Mouse (Mus musculus) ES-E14 (cell line): ENCODE measurements around the gene Cacna1d. TPM values are rescaled to one million over a fixed set of nuclear protein-coding genes. Genes with fewer than 3 reads are reported as not detected.

Experiments
- DNase-seq: peaks from one replicate; pipeline ENCODE4 v3.0.0-alpha.2; 2013; ENCODE audit warnings: low read depth, low spot score
- H3K27ac ChIP-seq: 2 replicates; pipeline ENCODE4 v1.5.1; 2012; ENCODE audit warnings: low read depth, mild to moderate bottlenecking, low read length, moderate library complexity, mixed read lengths; ENCODE audit not compliant: poor library complexity, insufficient read depth, severe bottlenecking
- H3K36me3 ChIP-seq: 2 replicates; pipeline ENCODE4 v1.6.1; 2012; ENCODE audit warnings: mild to moderate bottlenecking, low read length, moderate library complexity, mixed read lengths; ENCODE audit not compliant: control insufficient read depth, poor library complexity, insufficient read depth, severe bottlenecking
- H3K4me1 ChIP-seq, 2 experiments: fragments of 150-350 bp in 1 of 2; sonication (generic) in 1 of 2; 2 replicates each; pipeline ENCODE4 v1.6.1; 2012; ENCODE audit warnings: low read length in 2 of 2, mild to moderate bottlenecking in 1 of 2, mixed read lengths in 1 of 2; ENCODE audit not compliant: control insufficient read depth in 2 of 2, insufficient read depth in 2 of 2, poor library complexity in 1 of 2
- H3K4me3 ChIP-seq, 2 experiments: fragments of 150-350 bp in 1 of 2; sonication (generic) in 1 of 2; 2 replicates each; pipeline ENCODE4 v1.5.1; 2012; ENCODE audit warnings: low read length in 2 of 2, low read depth in 1 of 2, mild to moderate bottlenecking in 1 of 2, mixed read lengths in 1 of 2; ENCODE audit not compliant: insufficient read depth in 1 of 2, poor library complexity in 1 of 2, severe bottlenecking in 1 of 2
- H3K9ac ChIP-seq: 2 replicates; pipeline ENCODE4 v1.6.1; 2012; ENCODE audit warnings: low read depth, mild to moderate bottlenecking, low read length, mixed read lengths; ENCODE audit not compliant: poor library complexity, insufficient read depth, severe bottlenecking
- H3K9me3 ChIP-seq: fragments of 150-350 bp; sonication (generic); 2 replicates; pipeline ENCODE4 v1.6.1; 2012; ENCODE audit warnings: low read depth, mild to moderate bottlenecking, low read length; ENCODE audit not compliant: control insufficient read depth, insufficient read depth
- CHD2 ChIP-seq: IDR thresholded peaks from 2 replicates; pipeline ENCODE4 v1.6.1; 2014; ENCODE audit warnings: mild to moderate bottlenecking, low read depth, low read length, inconsistent platforms
- HCFC1 ChIP-seq: IDR thresholded peaks from 2 replicates; pipeline ENCODE4 v1.6.1; 2012; ENCODE audit warnings: low read length, inconsistent platforms, borderline replicate concordance; ENCODE audit not compliant: insufficient read depth
- MAFK ChIP-seq: IDR thresholded peaks from 2 replicates; pipeline ENCODE4 v1.6.1; 2014; ENCODE audit warnings: mild to moderate bottlenecking, low read depth, low read length, inconsistent platforms; ENCODE audit not compliant: insufficient read depth
- ZC3H11A ChIP-seq: IDR thresholded peaks from 2 replicates; pipeline ENCODE4 v1.6.1; 2012; ENCODE audit warnings: low read depth, mild to moderate bottlenecking, inconsistent platforms, low read length, borderline replicate concordance
- ZNF384 ChIP-seq: IDR thresholded peaks from 2 replicates; pipeline ENCODE4 v1.6.1; 2012; ENCODE audit warnings: low read depth, low read length, inconsistent platforms
- in situ Hi-C, 2 experiments: fragments of 600-800 bp; cut with MboI; formaldehyde crosslinking; loops; one replicate each; pipeline ENCODE4 v1.15.1; 2025; ENCODE audit warnings: low sequenced_read_pairs in 2 of 2, inconsistent platforms in 1 of 2; ENCODE audit not compliant: unreplicated experiment in 2 of 2
- total RNA-seq: library from RNA; depleted of rRNA; stranded (reverse); fragments of 300-350 nt; gene quantifications from 2 replicates; pipeline ENCODE4 v1.2.3, GENCODE M21; 2012

Cacna1d gene
- total RNA-seq, 1 experiment = 0.36 TPM

DNA sequence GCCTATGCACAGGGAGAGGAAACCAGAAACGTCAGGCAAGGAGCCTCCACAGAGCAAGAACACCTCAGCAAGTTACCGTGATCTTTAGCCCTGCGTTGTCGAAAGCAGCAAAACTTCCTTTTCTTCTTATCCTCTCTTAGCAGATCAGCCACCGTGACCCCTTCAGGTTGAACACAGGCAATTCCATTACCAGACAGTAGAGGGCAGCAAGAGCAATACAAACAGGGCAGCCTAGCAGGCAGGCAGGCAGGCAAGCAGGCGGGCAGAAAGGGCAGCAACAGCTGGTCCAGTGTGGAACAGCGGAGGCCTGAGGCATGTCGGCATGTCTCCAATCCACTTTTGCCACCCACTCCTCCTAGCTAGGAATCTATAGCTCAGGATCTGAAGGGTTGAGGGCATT lies 354.3 kb downstream of the Cacna1d start:
- H3K4me1 ChIP-seq = peaks cover 0 to 2% of the 10 kb centered on the region in 2 experiments; a peak in 1 of 4 replicates
- H3K36me3 ChIP-seq = no peaks in the 10 kb centered on the region
- peak; percentile 68 for DNase-seq
- no peaks in the 10 kb centered on the region for H3K9me3 ChIP-seq
- H3K27ac ChIP-seq = no peak overlapping the region
- TF ChIP-seq MAFK (no peak), HCFC1 (no peak), ZC3H11A (peak; percentile 84), ZNF384 (no peak)
- in situ Hi-C loops = loop anchor here (25.0 kb wide), 2 partner anchors 325 to 350 kb away; partner anchors contain the start of genes Cacna1d (in 1 of the 2) and Dcp1a (in 1 of the 2)
- H3K4me3 ChIP-seq = no peak overlapping the region
- no peak overlapping the region for H3K9ac ChIP-seq

DNA sequence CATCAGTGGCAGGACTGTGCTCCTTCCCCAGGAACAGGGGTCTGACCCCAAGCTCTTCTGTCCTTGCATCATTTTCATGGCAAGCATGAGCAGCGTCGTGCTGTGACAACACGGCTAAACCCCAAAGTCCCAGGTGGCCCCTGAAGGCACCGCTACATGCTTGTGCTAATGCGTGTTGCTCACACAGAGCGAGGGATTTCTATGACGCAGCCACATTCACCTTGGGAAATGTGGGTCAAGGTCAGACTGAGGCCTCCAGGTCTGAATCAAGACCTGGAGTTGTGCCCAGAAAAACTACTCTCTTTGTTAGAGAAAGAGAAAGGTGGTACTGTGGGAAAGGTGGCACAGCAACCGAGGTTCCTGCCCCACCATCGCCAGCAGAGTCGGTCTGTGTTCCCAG lies 355.9 kb downstream of the Cacna1d start:
- in situ Hi-C loops = loop anchor here (25.0 kb wide), 2 partner anchors 327 to 352 kb away; partner anchors contain the start of genes Cacna1d (in 1 of the 2) and Dcp1a (in 1 of the 2)

DNA sequence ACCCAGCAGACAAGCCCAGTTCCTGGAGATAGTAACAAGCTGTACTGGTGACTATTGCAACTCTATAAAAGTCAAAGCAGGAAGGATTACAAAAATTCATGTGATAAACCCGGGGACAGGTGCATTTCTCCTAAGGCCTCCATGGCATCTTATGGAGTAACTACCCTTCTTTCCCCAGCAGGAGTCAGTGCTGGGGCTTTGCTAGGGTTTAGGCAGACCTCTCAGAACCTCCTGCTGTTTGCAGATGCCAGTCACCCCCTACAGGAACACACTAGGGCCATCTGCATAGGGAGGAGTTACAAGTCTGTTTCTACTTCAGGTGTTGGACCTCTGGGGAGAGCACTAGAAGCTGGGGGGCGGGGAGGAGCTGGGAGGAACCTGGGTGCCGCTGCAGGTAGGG lies 357.6 kb downstream of the Cacna1d start:
- TF ChIP-seq MAFK = no peak
- TF ChIP-seq ZNF384 = no peak
- peak; percentile 24; the same call in 1 of the 2 replicates for TF ChIP-seq ZC3H11A
- no peak for TF ChIP-seq HCFC1
- no peak for TF ChIP-seq CHD2
- in situ Hi-C loops = loop anchor here (25.0 kb wide), 2 partner anchors 329 to 354 kb away; partner anchors contain the start of genes Cacna1d (in 1 of the 2) and Dcp1a (in 1 of the 2)
- Histone ChIP-seq H3K27ac (no peak overlapping the region), H3K4me3 (no peak overlapping the region), H3K9me3 (no peaks in the 10 kb centered on the region), H3K9ac (no peak overlapping the region), H3K4me1 (peaks cover 0 to 2% of the 10 kb centered on the region in 2 experiments; a peak in 1 of 4 replicates), H3K36me3 (no peaks in the 10 kb centered on the region)
- peak; percentile 40 for DNase-seq

More for the DNA sequence above, 355.9 kb downstream of the Cacna1d start:
- no peaks in the 10 kb centered on the region for H3K36me3 ChIP-seq
- H3K4me3 ChIP-seq = no peak overlapping the region
- no peak for DNase-seq
- no peak overlapping the region for H3K9ac ChIP-seq
- no peak overlapping the region for H3K27ac ChIP-seq
- no peaks in the 10 kb centered on the region for H3K9me3 ChIP-seq
- no peak for TF ChIP-seq ZC3H11A
- no peak for TF ChIP-seq ZNF384
- TF ChIP-seq CHD2 = no peak
- no peak for TF ChIP-seq HCFC1
- no peak for TF ChIP-seq MAFK
- peaks cover 0 to 2% of the 10 kb centered on the region in 2 experiments; a peak in 1 of 4 replicates for H3K4me1 ChIP-seq

DNA sequence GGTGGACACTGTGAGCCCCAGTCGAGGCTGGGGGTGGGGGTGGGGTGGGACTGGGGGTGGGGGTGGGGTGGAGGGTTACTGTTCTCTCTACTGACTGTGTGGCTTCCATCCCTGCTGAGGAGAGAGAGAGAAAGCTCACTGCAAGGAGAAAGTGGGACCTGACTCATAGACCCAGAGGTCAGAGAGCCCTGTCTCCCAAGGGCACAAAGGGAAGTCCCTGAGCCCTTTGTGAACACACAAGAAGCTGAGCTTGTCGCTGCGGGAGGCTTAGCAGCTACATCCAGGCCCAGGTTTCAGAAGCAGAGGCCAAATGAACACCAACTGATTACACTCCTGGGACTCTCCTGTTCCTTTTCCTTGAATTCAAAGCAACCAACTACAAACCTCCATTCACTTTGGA lies 360.0 kb downstream of the Cacna1d start:
- no peak for TF ChIP-seq HCFC1
- no peak for TF ChIP-seq CHD2
- TF ChIP-seq ZNF384 = no peak
- no peak for TF ChIP-seq MAFK
- no peak for TF ChIP-seq ZC3H11A
- no peaks in the 10 kb centered on the region for H3K36me3 ChIP-seq
- in situ Hi-C loops = loop anchor here (25.0 kb wide), 2 partner anchors 331 to 356 kb away; partner anchors contain the start of genes Cacna1d (in 1 of the 2) and Dcp1a (in 1 of the 2)
- H3K9me3 ChIP-seq = no peaks in the 10 kb centered on the region
- peaks cover 0 to 2% of the 10 kb centered on the region in 2 experiments; a peak in 1 of 4 replicates for H3K4me1 ChIP-seq
- no peak for DNase-seq
- H3K27ac ChIP-seq = no peak overlapping the region
- no peak overlapping the region for H3K4me3 ChIP-seq
- no peak overlapping the region for H3K9ac ChIP-seq

DNA sequence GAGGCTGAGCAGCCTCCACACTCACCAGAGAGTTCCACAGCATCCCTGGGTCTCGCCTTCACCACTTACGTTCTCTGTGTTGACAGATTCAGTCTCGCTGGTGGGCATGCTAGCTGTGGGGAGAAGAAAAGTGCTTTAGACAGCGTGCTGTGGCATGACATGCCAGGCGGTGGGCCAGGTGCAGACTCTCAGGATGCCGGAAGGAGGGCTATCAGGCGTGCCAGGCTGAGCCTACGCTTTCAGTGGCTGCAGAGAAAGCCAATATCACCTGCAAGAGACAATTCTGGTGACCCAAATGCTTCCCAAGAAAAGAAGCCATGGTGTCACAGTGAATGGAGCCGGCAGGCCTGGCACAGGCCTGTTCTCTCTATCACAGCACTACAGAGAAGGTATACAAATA lies 361.2 kb downstream of the Cacna1d start:
- Histone ChIP-seq H3K36me3 (no peaks in the 10 kb centered on the region), H3K27ac (no peak overlapping the region), H3K9ac (no peak overlapping the region), H3K9me3 (no peaks in the 10 kb centered on the region), H3K4me1 (peaks cover 0 to 2% of the 10 kb centered on the region in 2 experiments; a peak in 1 of 4 replicates), H3K4me3 (peak overlapping the region in 1 of 2 experiments; percentile 62; a peak in 1 of 4 replicates)
- TF ChIP-seq HCFC1 (no peak), CHD2 (no peak), ZNF384 (no peak), MAFK (no peak), ZC3H11A (no peak)
- in situ Hi-C loops = loop anchor here (25.0 kb wide), 2 partner anchors 332 to 357 kb away; partner anchors contain the start of genes Cacna1d (in 1 of the 2) and Dcp1a (in 1 of the 2)
- DNase-seq = no peak
